Mouse (Mus musculus) spleen, adult 2 months (tissue): ENCODE measurements around the gene Brdt. TPM values are rescaled to one million over a fixed set of nuclear protein-coding genes. Genes with fewer than 3 reads are reported as not detected.

Source experiments
- DNase-seq, 2 experiments: peaks; one replicate each; pipeline versions ENCODE4 v3.0.0 to v3.0.0-alpha.2; 2012 to 2021; ENCODE audit warnings: low spot score in 2 of 2, low read depth in 1 of 2
- H3K27ac ChIP-seq: fragments of 200-500 bp; 2 replicates; pipeline ENCODE4 v1.5.1; 2012; ENCODE audit warnings: low read length, inconsistent platforms; ENCODE audit not compliant: insufficient read depth
- H3K27me3 ChIP-seq: fragments of 200-500 bp; 2 replicates; pipeline ENCODE4 v1.6.1; 2012; ENCODE audit warnings: mild to moderate bottlenecking, moderate library complexity, low read length, inconsistent platforms; ENCODE audit not compliant: control insufficient read depth, insufficient read depth
- H3K36me3 ChIP-seq: fragments of 200-500 bp; 2 replicates; pipeline ENCODE4 v1.6.1; 2012; ENCODE audit warnings: mild to moderate bottlenecking, low read length, inconsistent platforms; ENCODE audit not compliant: control insufficient read depth, insufficient read depth
- H3K4me1 ChIP-seq: fragments of 200-500 bp; 2 replicates; pipeline ENCODE4 v1.6.1; 2011; ENCODE audit warnings: inconsistent platforms; ENCODE audit not compliant: control insufficient read depth, insufficient read depth, insufficient read length
- H3K4me3 ChIP-seq: fragments of 200-500 bp; 2 replicates; pipeline ENCODE4 v1.5.1; 2011; ENCODE audit warnings: mild to moderate bottlenecking, inconsistent platforms; ENCODE audit not compliant: insufficient read depth, insufficient read length; ENCODE audit errors: extremely low read depth
- CTCF ChIP-seq: fragments of 200-500 bp; IDR thresholded peaks from 2 replicates; pipeline ENCODE4 v1.5.1; 2011; ENCODE audit warnings: mild to moderate bottlenecking, inconsistent platforms; ENCODE audit not compliant: insufficient read depth, insufficient read length, insufficient replicate concordance; ENCODE audit errors: extremely low read depth
- POLR2A ChIP-seq: fragments of 200-500 bp; IDR thresholded peaks from 2 replicates; pipeline ENCODE4 v1.6.1; 2011; ENCODE audit warnings: low read depth, low read length, inconsistent platforms
- WGBS: fragments of 180-500 bp; shearing (Covaris S2); methylation state at CpG from one replicate; pipeline ENCODE4 v1.1.7; 2018; 5-methylcytosine and 5-hydroxymethylcytosine counted together
- polyA plus RNA-seq: library from polyadenylated mRNA; depleted of rRNA; stranded (reverse); fragments of >200 nt; gene quantifications from 2 replicates; pipeline ENCODE4 v1.2.3, GENCODE M21; 2012

The Brdt gene
- polyA plus RNA-seq, 1 experiment = 0.39 TPM

- Histone ChIP-seq H3K36me3 (no peaks in the 10 kb centered on the region), H3K4me3 (no peak overlapping the region), H3K27ac (no peak overlapping the region), H3K27me3 (peaks cover 9% of the 10 kb centered on the region), H3K4me1 (peaks cover 4% of the 10 kb centered on the region)
- TF ChIP-seq CTCF = no peak
- TF ChIP-seq POLR2A = no peak
- 94% methylated on average over 4 of the region's 4 CpGs for WGBS
- DNase-seq = no peak
Observed at GRCm38 (mm10) chr5:107405361-107405760, 74.4 kb downstream of the Brdt start.

GRCm38 (mm10) chr5:107410305-107410704 lies 79.3 kb downstream of the Brdt start:
- Histone ChIP-seq H3K4me1 (no peaks in the 10 kb centered on the region), H3K27me3 (no peaks in the 10 kb centered on the region), H3K4me3 (no peak overlapping the region), H3K36me3 (no peaks in the 10 kb centered on the region), H3K27ac (no peak overlapping the region)
- no peak for DNase-seq
- WGBS = 93% methylated on average over 1 of the region's 1 CpGs
- no peak for TF ChIP-seq POLR2A

GRCm38 (mm10) chr5:107411326-107411725 lies 80.4 kb downstream of the Brdt start:
- 84% methylated on average over 4 of the region's 4 CpGs for WGBS
- TF ChIP-seq POLR2A (no peak), CTCF (no peak)

GRCm38 (mm10) chr5:107412285-107412684 lies 81.3 kb downstream of the Brdt start:
- no peaks in the 10 kb centered on the region for H3K36me3 ChIP-seq
- no peak for TF ChIP-seq POLR2A
- no peak for TF ChIP-seq CTCF
- no peaks in the 10 kb centered on the region for H3K4me1 ChIP-seq
- no peak for DNase-seq
- no peak overlapping the region for H3K27ac ChIP-seq
- H3K4me3 ChIP-seq = no peak overlapping the region
- 89% methylated on average over 2 of the region's 2 CpGs for WGBS
- H3K27me3 ChIP-seq = no peaks in the 10 kb centered on the region

More at GRCm38 (mm10) chr5:107411326-107411725, 80.4 kb downstream of the Brdt start:
- no peaks in the 10 kb centered on the region for H3K27me3 ChIP-seq
- H3K36me3 ChIP-seq = no peaks in the 10 kb centered on the region
- H3K4me3 ChIP-seq = no peak overlapping the region
- H3K4me1 ChIP-seq = no peaks in the 10 kb centered on the region
- no peak overlapping the region for H3K27ac ChIP-seq
- no peak for DNase-seq

- no peaks in the 10 kb centered on the region for H3K4me1 ChIP-seq
- DNase-seq = no peak
- 89% methylated on average over 2 of the region's 2 CpGs for WGBS
- H3K4me3 ChIP-seq = no peak overlapping the region
- no peaks in the 10 kb centered on the region for H3K27me3 ChIP-seq
- H3K27ac ChIP-seq = no peak overlapping the region
- TF ChIP-seq CTCF (no peak), POLR2A (no peak)
- H3K36me3 ChIP-seq = no peaks in the 10 kb centered on the region
Observed at GRCm38 (mm10) chr5:107415098-107415497, 84.1 kb downstream of the Brdt start.

- no peak for TF ChIP-seq POLR2A
- no peak for TF ChIP-seq CTCF
- H3K27ac ChIP-seq = no peak overlapping the region
- DNase-seq = no peak
- no peaks in the 10 kb centered on the region for H3K27me3 ChIP-seq
- H3K36me3 ChIP-seq = no peaks in the 10 kb centered on the region
- H3K4me1 ChIP-seq = no peaks in the 10 kb centered on the region
- WGBS = 51% methylated on average over 1 of the region's 1 CpGs
- no peak overlapping the region for H3K4me3 ChIP-seq
Observed at GRCm38 (mm10) chr5:107421676-107422075, 90.7 kb downstream of the Brdt start.

GRCm38 (mm10) chr5:107431249-107431648 lies 100.3 kb downstream of the Brdt start, which contains the start of gene Lpcat2b:
Gene Lpcat2b, plus strand, starts transcription at chr5:107431549.
- 75% methylated on average over 3 of the region's 3 CpGs for WGBS
- TF ChIP-seq CTCF (no peak), POLR2A (no peak)
- Histone ChIP-seq H3K27ac (no peak within 1 kb of the TSS), H3K4me1 (no peaks in the 10 kb centered on the region), H3K36me3 (no peaks in the 10 kb centered on the region), H3K4me3 (no peak within 1 kb of the TSS), H3K27me3 (no peaks in the 10 kb centered on the region)
- no peak for DNase-seq
